Mouse (Mus musculus) hindbrain, embryonic 15.5 days (tissue): ENCODE measurements at regions not wholly inside any gene's neighbourhood (a gene's known extent, or its start where the extent isn't known, plus 50 kb on each side); places are given as distances from the start of the nearest gene placed in this dataset.

Source experiments
- ATAC-seq: fragments of 200-750 bp; cut with Nextera tagmentation; 2 replicates; pipeline ENCODE4 v1.8.0; 2017; ENCODE audit warnings: low read depth, moderate number of reproducible peaks, moderate TSS enrichment; ENCODE audit not compliant: low FRiP score
- H3K27ac ChIP-seq: fragments of 300-500 bp; sonication (generic); replicated peaks from 2 replicates; pipeline ENCODE4 v1.5.1; 2015; ENCODE audit warnings: mild to moderate bottlenecking, inconsistent platforms
- H3K27me3 ChIP-seq: fragments of 300-500 bp; sonication (generic); 2 replicates; pipeline ENCODE4 v1.6.1; 2015; ENCODE audit warnings: control low read depth, inconsistent platforms
- H3K36me3 ChIP-seq: fragments of 300-500 bp; sonication (generic); 2 replicates; pipeline ENCODE4 v1.6.1; 2015; ENCODE audit warnings: control low read depth, inconsistent platforms
- H3K4me1 ChIP-seq: fragments of 300-500 bp; sonication (generic); replicated peaks from 2 replicates; pipeline ENCODE4 v1.6.1; 2015; ENCODE audit warnings: control low read depth, inconsistent platforms
- H3K4me2 ChIP-seq: fragments of 300-500 bp; sonication (generic); 2 replicates; pipeline ENCODE4 v1.6.1; 2015; ENCODE audit warnings: moderate library complexity, mild to moderate bottlenecking, inconsistent platforms
- H3K4me3 ChIP-seq: fragments of 300-500 bp; sonication (generic); 2 replicates; pipeline ENCODE4 v1.5.1; 2015; ENCODE audit warnings: mild to moderate bottlenecking, inconsistent platforms
- H3K9ac ChIP-seq: fragments of 300-500 bp; sonication (generic); 2 replicates; pipeline ENCODE4 v1.6.1; 2015; ENCODE audit warnings: inconsistent platforms
- H3K9me3 ChIP-seq: fragments of 300-500 bp; sonication (generic); 2 replicates; pipeline ENCODE4 v1.6.1; 2016; ENCODE audit warnings: control low read depth, inconsistent platforms
- WGBS: fragments of 180-500 bp; shearing (Covaris S2); methylation state at CpG from one replicate; pipeline ENCODE4 v1.1.7; 2015; 5-methylcytosine and 5-hydroxymethylcytosine counted together

DNA sequence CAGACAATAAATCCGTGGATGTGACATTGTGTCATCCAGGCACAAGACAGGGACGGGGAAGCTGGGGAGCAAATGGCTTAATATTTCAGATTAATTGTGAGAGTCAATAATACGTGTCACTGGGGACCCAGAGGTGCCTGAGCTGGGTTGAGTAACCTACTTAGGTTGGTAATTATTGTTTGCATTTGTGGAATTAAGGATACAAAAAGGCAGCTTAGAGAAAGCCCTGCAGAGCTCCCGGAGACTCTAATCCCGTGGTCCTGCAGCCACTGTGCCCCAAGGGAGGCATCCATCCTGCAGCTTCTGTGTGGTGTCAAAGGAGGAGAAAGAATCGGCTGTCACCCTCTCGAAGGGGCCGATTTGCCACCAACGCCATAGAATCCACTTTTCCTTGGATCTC, 139.3 kb upstream of the Kazn start:
- WGBS: 24% methylated on average over 9 of the region's 9 CpGs
- Histone ChIP-seq H3K27me3 (no peaks in the 10 kb centered on the region), H3K36me3 (no peaks in the 10 kb centered on the region), H3K4me1 (peaks cover 39% of the 10 kb centered on the region), H3K4me2 (no peak overlapping the region), H3K9ac (no peak overlapping the region), H3K4me3 (no peak overlapping the region), H3K9me3 (no peaks in the 10 kb centered on the region), H3K27ac (0 out of 2 replicates have a peak overlapping the region, but pooled peaks have one; percentile 48)
- ATAC-seq: no peak

DNA sequence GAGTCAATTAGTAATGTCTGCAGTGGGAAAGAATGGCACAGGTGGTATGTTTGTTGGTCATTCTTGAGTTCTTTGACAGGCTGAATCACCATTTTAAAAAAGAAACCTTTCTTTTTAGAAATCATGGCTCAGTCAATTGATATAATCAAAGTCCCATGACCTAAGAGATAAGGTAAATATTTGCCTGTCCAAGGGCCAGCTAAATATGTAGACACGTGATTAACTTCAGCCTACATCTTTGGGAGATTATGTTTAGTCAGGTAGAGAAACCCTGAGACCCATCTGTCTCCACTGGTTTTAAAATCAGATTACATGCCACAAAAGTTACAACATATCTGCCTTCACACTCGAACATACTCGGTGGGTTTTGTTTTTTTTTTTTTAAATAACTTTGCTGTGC, 128.6 kb upstream of the Kazn start:
- WGBS: 89% methylated on average over 3 of the region's 3 CpGs
- Histone ChIP-seq H3K4me3 (no peak overlapping the region), H3K27me3 (no peaks in the 10 kb centered on the region), H3K9me3 (no peaks in the 10 kb centered on the region), H3K36me3 (no peaks in the 10 kb centered on the region), H3K9ac (no peak overlapping the region), H3K27ac (no peak overlapping the region), H3K4me1 (0 out of 2 replicates have a peak, but pooled peaks cover 5% of the 10 kb centered on the region), H3K4me2 (no peak overlapping the region)
- ATAC-seq: no peak

DNA sequence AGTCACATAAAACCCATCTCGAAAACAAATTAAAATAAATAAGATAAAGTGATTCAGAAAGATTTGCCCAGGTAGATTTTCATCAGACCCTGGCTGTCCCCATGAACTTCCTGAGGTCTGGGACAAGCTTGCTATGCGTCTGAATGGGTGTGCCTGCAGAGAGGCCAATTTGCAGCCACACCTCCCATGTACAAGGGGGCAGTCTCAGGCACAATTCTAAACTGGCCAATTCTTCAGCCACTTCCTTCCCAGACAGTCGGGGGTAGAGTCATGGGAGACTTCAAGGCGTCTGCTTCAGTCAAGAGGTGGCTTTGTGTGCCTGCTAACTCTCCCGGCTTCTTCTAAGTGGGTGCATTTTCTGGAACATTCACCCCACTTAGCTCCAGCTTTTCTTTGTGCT, 122.9 kb upstream of the Kazn start:
- no peak for ATAC-seq

GRCm38 (mm10) chr4:142358866-142359265, 119.7 kb upstream of the Kazn start:
- H3K4me2 ChIP-seq: no peak overlapping the region
- H3K27ac ChIP-seq: no peak overlapping the region
- no peaks in the 10 kb centered on the region for H3K27me3 ChIP-seq
- ATAC-seq: no peak
- no peak overlapping the region for H3K4me3 ChIP-seq
- H3K4me1 ChIP-seq: peaks cover 20% of the 10 kb centered on the region
- H3K9ac ChIP-seq: no peak overlapping the region
- H3K36me3 ChIP-seq: no peaks in the 10 kb centered on the region
- WGBS: 59% methylated on average over 13 of the region's 13 CpGs
- no peaks in the 10 kb centered on the region for H3K9me3 ChIP-seq

More for the DNA sequence above, 122.9 kb upstream of the Kazn start:
- H3K4me2 ChIP-seq: no peak overlapping the region
- no peak overlapping the region for H3K9ac ChIP-seq
- no peaks in the 10 kb centered on the region for H3K9me3 ChIP-seq
- H3K27me3 ChIP-seq: no peaks in the 10 kb centered on the region
- H3K4me3 ChIP-seq: no peak overlapping the region
- WGBS: 67% methylated on average over 5 of the region's 5 CpGs
- peaks cover 14% of the 10 kb centered on the region for H3K4me1 ChIP-seq
- no peaks in the 10 kb centered on the region for H3K36me3 ChIP-seq
- no peak overlapping the region for H3K27ac ChIP-seq

DNA sequence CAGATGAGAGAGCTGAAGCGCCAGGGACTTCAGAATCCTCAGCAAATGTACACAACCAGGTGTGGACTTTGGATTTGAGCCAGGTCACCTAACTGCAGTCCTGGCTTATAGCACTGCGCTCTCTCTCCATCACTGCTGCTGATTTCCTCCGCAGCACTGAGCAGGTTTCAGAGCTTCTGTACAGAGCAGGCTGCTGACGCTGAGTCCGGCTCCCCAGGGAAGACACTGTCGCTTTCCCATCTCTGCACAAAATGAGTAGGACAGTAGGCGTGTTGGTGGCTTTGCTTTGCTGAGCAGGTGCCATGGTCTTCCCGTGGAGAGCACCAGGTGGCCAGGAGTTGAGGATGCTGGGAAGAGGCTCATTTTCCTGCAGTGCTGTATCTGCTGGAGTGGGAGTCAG, 116.2 kb upstream of the Kazn start:
- Histone ChIP-seq H3K4me3 (no peak overlapping the region), H3K9ac (no peak overlapping the region), H3K27ac (peak overlapping the region; percentile 14; the same call in 1 of the 2 replicates), H3K9me3 (no peaks in the 10 kb centered on the region), H3K27me3 (no peaks in the 10 kb centered on the region), H3K36me3 (no peaks in the 10 kb centered on the region), H3K4me1 (peaks cover 29% of the 10 kb centered on the region), H3K4me2 (no peak overlapping the region)
- peak; percentile 33; the same call in 1 of the 2 replicates for ATAC-seq
- 66% methylated on average over 8 of the region's 8 CpGs for WGBS

DNA sequence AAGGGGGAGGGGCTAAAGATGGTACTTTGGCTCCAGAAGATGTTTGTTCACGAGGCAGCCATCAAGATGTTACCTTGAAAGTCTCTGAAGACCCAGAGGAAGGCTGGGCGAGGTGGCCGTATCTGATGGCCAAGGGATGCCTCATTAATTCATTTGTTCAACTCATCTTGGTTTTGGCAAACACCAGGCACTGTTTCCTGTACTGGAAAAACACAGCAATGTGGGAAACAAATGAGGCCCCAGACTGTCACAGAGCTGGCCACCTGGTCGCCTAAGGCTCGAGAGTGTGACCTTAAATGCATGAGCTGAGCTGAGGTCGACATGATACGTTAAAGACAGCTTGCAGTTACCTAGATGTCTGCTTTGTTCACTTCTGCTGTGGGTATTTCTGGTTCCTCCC, 114.3 kb upstream of the Kazn start:
- H3K4me1 ChIP-seq: peaks cover 19% of the 10 kb centered on the region
- H3K27me3 ChIP-seq: no peaks in the 10 kb centered on the region
- H3K9ac ChIP-seq: no peak overlapping the region
- H3K4me3 ChIP-seq: no peak overlapping the region
- 81% methylated on average over 7 of the region's 7 CpGs for WGBS
- no peaks in the 10 kb centered on the region for H3K36me3 ChIP-seq
- no peaks in the 10 kb centered on the region for H3K9me3 ChIP-seq
- no peak overlapping the region for H3K27ac ChIP-seq
- ATAC-seq: no peak
- H3K4me2 ChIP-seq: no peak overlapping the region

DNA sequence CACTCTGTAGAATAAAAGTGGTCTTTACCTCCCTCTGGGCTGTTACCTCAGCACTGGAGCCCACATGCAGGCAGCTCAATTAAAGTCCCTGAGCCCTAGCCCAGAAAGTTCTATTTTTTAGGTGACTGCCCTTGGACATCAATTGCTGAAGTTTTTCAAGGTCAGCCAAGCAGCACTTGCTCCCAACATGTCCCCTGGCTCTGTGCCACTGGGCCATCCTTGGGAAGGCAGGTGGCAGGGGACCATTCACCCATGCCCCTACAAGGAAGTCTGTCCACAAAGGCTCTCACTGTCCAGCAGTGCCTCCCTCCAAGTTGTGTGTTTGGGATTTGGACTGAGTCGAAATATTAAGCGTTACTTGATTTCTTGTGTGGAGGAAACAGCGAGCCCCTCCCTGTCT, 112.6 kb upstream of the Kazn start:
- no peak for ATAC-seq
- Histone ChIP-seq H3K36me3 (no peaks in the 10 kb centered on the region), H3K9ac (no peak overlapping the region), H3K4me1 (peaks cover 19% of the 10 kb centered on the region), H3K4me3 (no peak overlapping the region), H3K27me3 (no peaks in the 10 kb centered on the region), H3K27ac (no peak overlapping the region), H3K9me3 (no peaks in the 10 kb centered on the region), H3K4me2 (no peak overlapping the region)
- WGBS: 76% methylated on average over 3 of the region's 3 CpGs

DNA sequence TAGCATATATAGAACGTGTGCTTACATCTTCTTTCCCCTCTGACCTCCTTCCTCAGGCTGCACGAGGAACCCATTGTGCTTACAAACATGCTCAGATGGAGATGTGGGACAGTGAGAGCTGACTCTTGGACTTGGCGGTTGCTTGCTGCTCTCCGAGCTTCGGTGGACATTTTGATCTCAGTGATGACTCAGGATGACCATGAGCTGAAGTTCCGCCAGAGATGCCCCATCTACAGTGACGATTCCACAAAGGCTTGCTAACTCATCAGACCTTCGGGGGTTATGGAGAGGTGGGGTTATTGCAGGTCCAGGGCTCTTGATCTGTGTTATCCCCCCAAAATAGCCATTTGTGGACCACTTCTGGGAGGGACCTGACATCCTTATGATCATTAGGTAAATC, 111.8 kb upstream of the Kazn start:
- H3K9ac ChIP-seq: no peak overlapping the region
- 96% methylated on average over 8 of the region's 8 CpGs for WGBS
- ATAC-seq: no peak
- no peaks in the 10 kb centered on the region for H3K9me3 ChIP-seq
- no peaks in the 10 kb centered on the region for H3K36me3 ChIP-seq
- H3K27me3 ChIP-seq: no peaks in the 10 kb centered on the region
- no peak overlapping the region for H3K4me2 ChIP-seq
- H3K27ac ChIP-seq: no peak overlapping the region
- H3K4me3 ChIP-seq: no peak overlapping the region
- peaks cover 19% of the 10 kb centered on the region for H3K4me1 ChIP-seq

DNA sequence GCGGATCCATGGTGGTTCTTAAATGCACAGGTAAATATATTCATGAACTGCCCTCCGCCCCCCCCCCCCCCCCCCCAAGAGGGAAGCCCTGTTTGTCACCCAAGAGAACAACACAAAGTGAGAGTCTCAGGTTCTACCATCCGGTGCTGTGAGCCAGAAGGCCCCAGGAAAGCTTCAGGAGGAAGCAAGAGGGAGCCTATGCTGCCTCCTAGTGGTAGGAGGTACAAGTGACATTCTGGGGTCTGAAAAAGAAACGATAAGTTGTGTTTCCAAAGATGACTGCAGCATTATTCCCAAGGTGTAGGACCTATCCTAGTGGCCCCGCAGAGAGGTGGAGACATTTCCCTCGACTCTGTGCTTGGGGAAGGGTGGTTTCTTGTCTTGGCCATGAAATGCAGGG, 109.7 kb upstream of the Kazn start:
- WGBS: 52% methylated on average over 6 of the region's 6 CpGs

DNA sequence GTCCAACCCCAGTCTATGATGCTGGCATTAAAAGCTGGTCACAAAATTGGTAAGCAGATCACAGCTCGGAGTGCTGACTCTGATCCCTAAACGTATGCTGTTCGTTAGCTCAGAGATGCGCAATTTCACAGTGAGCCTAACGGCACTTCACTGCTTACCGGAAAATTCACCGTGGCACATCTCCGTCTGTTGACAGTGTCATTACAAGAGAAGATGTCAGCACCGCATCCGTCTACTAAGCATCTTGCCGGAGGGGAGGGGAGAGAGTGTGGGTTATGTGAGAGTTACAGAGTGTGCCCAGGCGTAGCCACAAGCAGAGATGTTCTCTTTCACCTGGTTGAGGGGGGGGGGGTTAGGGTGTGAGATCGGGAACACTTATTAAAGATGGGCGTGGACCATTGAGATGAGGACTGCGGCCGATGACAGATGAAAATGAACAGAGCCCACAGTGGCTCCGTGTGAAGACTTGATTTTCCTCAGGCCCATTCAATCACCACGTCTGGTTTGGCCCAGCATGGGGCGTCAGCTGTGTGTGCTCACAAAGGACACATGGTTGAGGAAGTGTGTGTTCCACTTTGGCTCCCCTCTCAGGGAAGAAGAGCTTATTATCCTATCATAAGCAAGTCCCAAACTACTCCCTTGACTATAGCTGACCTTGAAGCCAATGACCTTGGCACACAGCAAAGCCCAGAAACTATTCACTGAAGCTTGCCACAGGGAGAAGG, 103.4 kb upstream of the Kazn start:
- H3K4me3 ChIP-seq: no peak overlapping the region
- H3K9me3 ChIP-seq: no peaks in the 10 kb centered on the region
- no peaks in the 10 kb centered on the region for H3K36me3 ChIP-seq
- WGBS: 35% methylated on average over 19 of the region's 19 CpGs
- no peak overlapping the region for H3K4me2 ChIP-seq
- ATAC-seq: peak; percentile 27; the same call in 1 of the 2 replicates
- H3K27ac ChIP-seq: peak overlapping the region; percentile 49
- peaks cover 68% of the 10 kb centered on the region for H3K4me1 ChIP-seq
- H3K9ac ChIP-seq: no peak overlapping the region
- H3K27me3 ChIP-seq: no peaks in the 10 kb centered on the region

More for the DNA sequence above, 109.7 kb upstream of the Kazn start:
- Histone ChIP-seq H3K4me3 (no peak overlapping the region), H3K27me3 (no peaks in the 10 kb centered on the region), H3K36me3 (no peaks in the 10 kb centered on the region), H3K4me2 (no peak overlapping the region), H3K4me1 (peaks cover 25% of the 10 kb centered on the region), H3K9ac (no peak overlapping the region), H3K9me3 (no peaks in the 10 kb centered on the region), H3K27ac (no peak overlapping the region)
- no peak for ATAC-seq

GRCm38 (mm10) chr4:142341305-142341704, 102.1 kb upstream of the Kazn start:
- Histone ChIP-seq H3K27me3 (no peaks in the 10 kb centered on the region), H3K27ac (0 out of 2 replicates have a peak overlapping the region, but pooled peaks have one; percentile 6), H3K36me3 (no peaks in the 10 kb centered on the region), H3K9me3 (no peaks in the 10 kb centered on the region), H3K4me2 (no peak overlapping the region), H3K9ac (no peak overlapping the region), H3K4me3 (no peak overlapping the region), H3K4me1 (peaks cover 78% of the 10 kb centered on the region)
- no peak; the same call in 1 of the 2 replicates for ATAC-seq
- WGBS: 44% methylated on average over 4 of the region's 4 CpGs

- 6% methylated on average over 3 of the region's 3 CpGs for WGBS
- Histone ChIP-seq H3K9me3 (no peaks in the 10 kb centered on the region), H3K36me3 (no peaks in the 10 kb centered on the region), H3K4me1 (peaks cover 77% of the 10 kb centered on the region), H3K27ac (no peak overlapping the region), H3K4me2 (no peak overlapping the region), H3K9ac (no peak overlapping the region), H3K4me3 (no peak overlapping the region), H3K27me3 (no peaks in the 10 kb centered on the region)
- ATAC-seq: peak; percentile 49; the same call in 1 of the 2 replicates
Observed at GRCm38 (mm10) chr4:142340057-142340456, 100.9 kb upstream of the Kazn start.

DNA sequence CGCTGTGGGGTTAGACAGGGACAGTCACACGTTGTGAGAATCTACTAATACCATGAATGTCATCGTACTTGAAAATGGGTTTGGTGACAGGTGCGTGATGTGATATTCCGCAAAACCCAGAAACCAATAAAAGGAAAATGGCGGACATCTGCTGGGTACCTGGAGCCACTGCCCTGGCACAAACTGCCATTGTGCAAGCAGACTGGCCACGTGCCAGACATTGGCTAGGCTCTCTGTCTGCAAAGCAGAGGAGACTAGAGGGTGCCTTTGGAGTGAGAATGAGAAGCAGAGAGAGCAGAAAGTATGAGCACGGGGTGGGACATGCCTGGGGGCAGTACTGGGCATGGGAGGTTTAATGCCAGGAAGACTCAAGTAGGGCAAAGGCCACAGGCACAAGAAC, 98.5 kb upstream of the Kazn start:
- Histone ChIP-seq H3K9ac (no peak overlapping the region), H3K36me3 (no peaks in the 10 kb centered on the region), H3K4me2 (no peak overlapping the region), H3K9me3 (no peaks in the 10 kb centered on the region), H3K4me3 (no peak overlapping the region), H3K27me3 (no peaks in the 10 kb centered on the region), H3K27ac (peak overlapping the region; percentile 47), H3K4me1 (peaks cover 54% of the 10 kb centered on the region)
- ATAC-seq: no peak
- 66% methylated on average over 8 of the region's 8 CpGs for WGBS
